Mouse (Mus musculus) liver, embryonic 14.5 days (tissue): ENCODE results near the gene Pde4d.

Experiments used
- CTCF ChIP-seq: IDR thresholded peaks from 2 replicates; pipeline ENCODE4 v1.5.1; 2016; ENCODE audit warnings: antibody characterized with exemption, low read depth, control low read depth
- EP300 ChIP-seq: IDR thresholded peaks from 2 replicates; pipeline ENCODE4 v1.6.1; 2016; ENCODE audit warnings: antibody characterized with exemption, low read depth

- TF ChIP-seq CTCF (no peak), EP300 (no peak)
Measured at GRCm38 (mm10) chr13:109278504-109278912, 828.8 kb downstream of the Pde4d start.
